Mouse (Mus musculus): ENCODE data around the gene Qtrt2. TPM values are rescaled to one million over a fixed set of nuclear protein-coding genes. Genes with fewer than 3 reads are reported as not detected.

The Qtrt2 gene
- total and polyA plus RNA-seq, 3 experiments: 52.1 to 108 (median 60.0) TPM

DNA sequence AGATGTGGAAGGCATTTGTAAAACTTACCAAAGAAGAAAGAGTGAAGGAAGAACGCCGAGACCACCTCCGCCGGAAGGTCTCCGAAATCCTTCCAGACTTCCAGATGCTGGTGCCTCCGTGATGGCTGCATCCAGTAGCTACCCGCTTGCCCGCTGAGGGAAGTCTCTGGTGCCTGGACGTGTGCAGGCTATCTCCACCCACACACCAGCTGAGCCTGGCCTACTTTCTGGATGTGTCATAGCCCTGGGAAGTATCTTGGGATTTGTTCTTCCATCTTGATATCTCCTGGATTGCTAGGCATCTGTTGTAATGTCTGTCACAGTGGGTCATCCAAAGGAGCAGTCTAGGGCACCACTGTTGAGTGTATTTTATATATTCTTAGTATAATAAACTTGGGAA lies 36.7 kb upstream of the Qtrt2 start:
- DNase-seq (ENCODE audit: extremely low read depth): no peak
- Histone ChIP-seq H3K4me1 (ENCODE audit: control insufficient read depth in 1 of 2, insufficient read depth in 2 of 2) (peaks cover 0 to 22% of the 10 kb centered on the region in 2 experiments; a peak in 2 of 4 replicates), H3K9me3 (replicated peaks; ENCODE audit: low read length) (no peaks in the 10 kb centered on the region), H3K27ac (ENCODE audit: insufficient read depth, low read depth) (no peak overlapping the region), H3K4me3 (replicated peaks in 1 of 3; ENCODE audit: low read depth in 2 of 3, low read length in 2 of 3, poor library complexity in 1 of 3) (no peak overlapping the region), H3K9ac (ENCODE audit: insufficient read depth, low read depth) (no peak overlapping the region), H3K4me2 (ENCODE audit: insufficient read depth, low read depth, poor library complexity, severe bottlenecking) (no peak overlapping the region), H3K27me3 (replicated peaks) (no peaks in the 10 kb centered on the region), H3K36me3 (replicated peaks in 1 of 2; ENCODE audit: control insufficient read depth in 1 of 2, insufficient read depth in 1 of 2, low read length in 1 of 2) (peaks cover 18 to 70% of the 10 kb centered on the region in 2 experiments), H3K79me2 (replicated peaks; ENCODE audit: control insufficient read depth, extremely low read depth, insufficient read depth, poor library complexity, severe bottlenecking) (no peaks in the 10 kb centered on the region)
- in situ Hi-C loops (cut with MboI; ENCODE audit: low pct_ligation_motif_present, low pct_unique_long_range_greater_than_20kb, low sequenced_read_pairs) (no loop called here), dilution Hi-C loops (cut with MboI; ENCODE audit: extremely low pct_ligation_motif_present, extremely low pct_unique_long_range_greater_than_20kb, low sequenced_read_pairs) (no loop called here)
- TF ChIP-seq CHD1 (IDR thresholded peaks at IDR 0.05; ENCODE audit: low read depth, low read length) (no peak), CTCF (conservative IDR thresholded peaks at IDR 0.05 in 1 of 2, IDR thresholded peaks at IDR 0.05 in 1 of 2; ENCODE audit: low read depth in 2 of 2, low read length in 2 of 2) (no peak), RCOR1 (conservative IDR thresholded peaks at IDR 0.05; ENCODE audit: low read depth, low read length) (no peak)

DNA sequence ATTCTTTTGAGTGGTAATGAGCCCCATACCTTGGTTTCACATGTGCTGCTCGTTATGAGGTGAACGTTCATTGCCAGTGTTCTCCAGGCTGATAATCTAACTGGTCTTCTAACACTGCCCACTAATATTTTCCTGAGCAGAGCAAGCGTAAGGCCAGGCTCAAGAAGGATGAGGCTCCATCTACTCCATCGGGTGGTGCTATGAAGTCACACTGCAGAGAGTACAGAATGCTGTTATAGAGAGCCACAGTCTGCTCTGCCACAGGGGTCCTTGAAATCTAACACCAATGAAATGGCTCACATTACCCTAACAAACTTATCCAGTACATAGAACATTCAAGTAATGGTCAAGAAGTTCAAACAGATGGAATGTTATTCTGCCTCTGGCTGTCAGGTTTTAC lies 31.4 kb upstream of the Qtrt2 start:
- Histone ChIP-seq H3K4me3 (replicated peaks in 1 of 3; ENCODE audit: low read depth in 2 of 3, low read length in 2 of 3, poor library complexity in 1 of 3) (no peak overlapping the region), H3K27ac (ENCODE audit: insufficient read depth, low read depth) (no peak overlapping the region), H3K9ac (ENCODE audit: insufficient read depth, low read depth) (no peak overlapping the region), H3K27me3 (replicated peaks) (no peaks in the 10 kb centered on the region), H3K79me2 (replicated peaks; ENCODE audit: control insufficient read depth, extremely low read depth, insufficient read depth, poor library complexity, severe bottlenecking) (no peaks in the 10 kb centered on the region), H3K9me3 (replicated peaks; ENCODE audit: low read length) (no peaks in the 10 kb centered on the region), H3K36me3 (replicated peaks in 1 of 2; ENCODE audit: control insufficient read depth in 1 of 2, insufficient read depth in 1 of 2, low read length in 1 of 2) (peaks cover 27 to 79% of the 10 kb centered on the region in 2 experiments), H3K4me1 (ENCODE audit: control insufficient read depth in 1 of 2, insufficient read depth in 2 of 2) (peaks cover 0 to 16% of the 10 kb centered on the region in 2 experiments; a peak in 2 of 4 replicates), H3K4me2 (ENCODE audit: insufficient read depth, low read depth, poor library complexity, severe bottlenecking) (no peak overlapping the region)
- TF ChIP-seq MAFK (IDR thresholded peaks at IDR 0.05; ENCODE audit: insufficient replicate concordance, low read length): no peak
- no peak for TF ChIP-seq ZMIZ1 (IDR thresholded peaks at IDR 0.05; ENCODE audit: low read depth, low read length)
- no peak for TF ChIP-seq JUND (conservative IDR thresholded peaks at IDR 0.05; ENCODE audit: low read depth, low read length)
- no peak for TF ChIP-seq NELFE (IDR thresholded peaks at IDR 0.05; ENCODE audit: low read depth, low read length)
- no peak for TF ChIP-seq USF1 (IDR thresholded peaks at IDR 0.05; ENCODE audit: low read depth, low read length)
- no peak for TF ChIP-seq ZC3H11A (IDR thresholded peaks at IDR 0.05; ENCODE audit: low read depth, low read length)
- no peak for TF ChIP-seq RAD21 (IDR thresholded peaks at IDR 0.05; ENCODE audit: low read depth, low read length)
- no peak for TF ChIP-seq USF2 (conservative IDR thresholded peaks at IDR 0.05; ENCODE audit: low read depth, low read length)
- no peak for TF ChIP-seq IRF4 (IDR thresholded peaks at IDR 0.05; ENCODE audit: low read depth, low read length)
- TF ChIP-seq TCF12 (IDR thresholded peaks at IDR 0.05; ENCODE audit: low read depth, low read length): no peak
- no peak for TF ChIP-seq ZNF384 (IDR thresholded peaks at IDR 0.05; ENCODE audit: low read depth, low read length)
- no peak for TF ChIP-seq TBP (conservative IDR thresholded peaks at IDR 0.05; ENCODE audit: low read depth, low read length)
- no peak for TF ChIP-seq ELF1 (IDR thresholded peaks at IDR 0.05; ENCODE audit: low read depth, low read length)
- no peak for TF ChIP-seq PAX5 (IDR thresholded peaks at IDR 0.05; ENCODE audit: low read length)
- TF ChIP-seq ETS1 (conservative IDR thresholded peaks at IDR 0.05; ENCODE audit: low read depth, low read length): no peak
- no peak for TF ChIP-seq RCOR1 (conservative IDR thresholded peaks at IDR 0.05; ENCODE audit: low read depth, low read length)
- no peak for TF ChIP-seq SMC3 (IDR thresholded peaks at IDR 0.05; ENCODE audit: low read depth, low read length)
- TF ChIP-seq MXI1 (IDR thresholded peaks at IDR 0.05; ENCODE audit: low read depth, low read length): no peak
- no peak for TF ChIP-seq MYC (IDR thresholded peaks at IDR 0.05; ENCODE audit: low read depth, low read length)
- in situ Hi-C loops (cut with MboI; ENCODE audit: low pct_ligation_motif_present, low pct_unique_long_range_greater_than_20kb, low sequenced_read_pairs): no loop called here
- dilution Hi-C loops (cut with MboI; ENCODE audit: extremely low pct_ligation_motif_present, extremely low pct_unique_long_range_greater_than_20kb, low sequenced_read_pairs): no loop called here
- DNase-seq (ENCODE audit: extremely low read depth): no peak
